Mouse (Mus musculus): ENCODE results near the gene Tut1. TPM values are rescaled to one million over a fixed set of nuclear protein-coding genes. Genes with fewer than 3 reads are reported as not detected.
"Not testable (repeated sequence)": the region's sequence is repeated elsewhere in the genome, so short reads cannot be mapped to it uniquely, and the experiment has no call there.

Gene Tut1
- polyA plus RNA-seq, 1 experiment from 2014 or later = 12.6 TPM

- Histone ChIP-seq H3K36me3 (ENCODE audit: control insufficient read depth, insufficient read depth) (no peaks in the 10 kb centered on the region), H3K4me2 (ENCODE audit: low read depth, low read length) (no peak overlapping the region), H3K4me1 (ENCODE audit: control insufficient read depth, low read depth, low read length) (peaks cover 8% of the 10 kb centered on the region; the same call in 1 of the 2 replicates), H3K9me3 (replicated peaks; ENCODE audit: control insufficient read depth, low read length) (no peaks in the 10 kb centered on the region), H3K4me3 (ENCODE audit: low read depth, low read length) (no peak overlapping the region), H3K27ac (ENCODE audit: low read length) (no peak overlapping the region), H3K9ac (ENCODE audit: low read depth, low read length) (no peak overlapping the region), H3K27me3 (ENCODE audit: control insufficient read depth, insufficient read depth, low read depth, low read length) (no peaks in the 10 kb centered on the region)
- 75% methylated on average over 4 of the region's 4 CpGs for WGBS (ENCODE audit: insufficient replicate concordance)
- no peak for ATAC-seq (ENCODE audit: low read depth)
These were observed 45.6 kb downstream of the Tut1 start for GRCm38 (mm10) chr19:8999223-8999622.

- not testable (repeated sequence) for H3K9ac ChIP-seq (ENCODE audit: low read depth, low read length); ATAC-seq (ENCODE audit: low read depth); H3K4me1 ChIP-seq (ENCODE audit: control insufficient read depth, low read depth, low read length); H3K36me3 ChIP-seq (ENCODE audit: control insufficient read depth, insufficient read depth); H3K4me2 ChIP-seq (ENCODE audit: low read depth, low read length); H3K9me3 ChIP-seq (replicated peaks; ENCODE audit: control insufficient read depth, low read length); H3K4me3 ChIP-seq (ENCODE audit: low read depth, low read length); H3K27me3 ChIP-seq (ENCODE audit: control insufficient read depth, insufficient read depth, low read depth, low read length); H3K27ac ChIP-seq (ENCODE audit: low read length)
- 75% methylated on average over 2 of the region's 2 CpGs for WGBS (ENCODE audit: insufficient replicate concordance)
These were observed 53.3 kb downstream of the Tut1 start for GRCm38 (mm10) chr19:9006915-9007314.

Other genes with a start within 250 kb of the Tut1 start
- gene Slc3a2, start 230.5 kb upstream of the Tut1 start, polyA plus RNA-seq (2015; fragmentation: Nextera tagmentation; extraction: Ambion mirVana) = 133 and 137 TPM in 2 replicates
- gene Wdr74, start 218.0 kb upstream of the Tut1 start, polyA plus RNA-seq (2015; fragmentation: Nextera tagmentation; extraction: Ambion mirVana) = 40.0 and 48.3 TPM in 2 replicates
- gene 1700092M07Rik, start 213.1 kb upstream of the Tut1 start, polyA plus RNA-seq (2015; fragmentation: Nextera tagmentation; extraction: Ambion mirVana) = 0.45 and 0.63 TPM in 2 replicates
- 57.8 and 59.8 TPM in 2 replicates for gene Stx5a, start 212.4 kb upstream of the Tut1 start, polyA plus RNA-seq (2015; fragmentation: Nextera tagmentation; extraction: Ambion mirVana)
- gene Nxf1, start 196.8 kb upstream of the Tut1 start, polyA plus RNA-seq (2015; fragmentation: Nextera tagmentation; extraction: Ambion mirVana) = 77.8 and 87.7 TPM in 2 replicates
- gene Tmem223, start 182.9 kb upstream of the Tut1 start, polyA plus RNA-seq (2015; fragmentation: Nextera tagmentation; extraction: Ambion mirVana) = 48.1 and 50.9 TPM in 2 replicates
- 90.9 and 93.7 TPM in 2 replicates for gene Tmem179b, start 179.4 kb upstream of the Tut1 start, polyA plus RNA-seq (2015; fragmentation: Nextera tagmentation; extraction: Ambion mirVana)
- 10.0 and 11.0 TPM in 2 replicates for gene Taf6l, start 167.4 kb upstream of the Tut1 start, polyA plus RNA-seq (2015; fragmentation: Nextera tagmentation; extraction: Ambion mirVana)
- 56.4 and 64.8 TPM in 2 replicates for gene Polr2g, start 155.3 kb upstream of the Tut1 start, polyA plus RNA-seq (2015; fragmentation: Nextera tagmentation; extraction: Ambion mirVana)
- 1.0 and 1.5 TPM in 2 replicates for gene Zbtb3, start 151.3 kb upstream of the Tut1 start, polyA plus RNA-seq (2015; fragmentation: Nextera tagmentation; extraction: Ambion mirVana)
- gene Ttc9c, start 134.5 kb upstream of the Tut1 start, polyA plus RNA-seq (2015; fragmentation: Nextera tagmentation; extraction: Ambion mirVana) = 21.6 and 22.9 TPM in 2 replicates
- gene Hnrnpul2, start 133.8 kb upstream of the Tut1 start, polyA plus RNA-seq (2015; fragmentation: Nextera tagmentation; extraction: Ambion mirVana) = 1.8 and 2.1 TPM in 2 replicates
- gene AC129217.1, start 124.1 kb upstream of the Tut1 start, polyA plus RNA-seq (2015; fragmentation: Nextera tagmentation; extraction: Ambion mirVana) = not detected in 2 replicates
- gene Bscl2, start 116.4 kb upstream of the Tut1 start, polyA plus RNA-seq (2015; fragmentation: Nextera tagmentation; extraction: Ambion mirVana) = 27.1 and 29.3 TPM in 2 replicates
- gene Gng3, start 114.7 kb upstream of the Tut1 start, polyA plus RNA-seq (2015; fragmentation: Nextera tagmentation; extraction: Ambion mirVana) = 0.22 and 0.51 TPM in 2 replicates
- gene Lrrn4cl, start 103.1 kb upstream of the Tut1 start, polyA plus RNA-seq (2015; fragmentation: Nextera tagmentation; extraction: Ambion mirVana) = 0.06 and 0.35 TPM in 2 replicates
- gene Ubxn1, start 82.4 kb upstream of the Tut1 start, polyA plus RNA-seq (2015; fragmentation: Nextera tagmentation; extraction: Ambion mirVana) = 90.5 and 92.7 TPM in 2 replicates
- 27.9 and 29.6 TPM in 2 replicates for gene Uqcc3, start 72.9 kb upstream of the Tut1 start, polyA plus RNA-seq (2015; fragmentation: Nextera tagmentation; extraction: Ambion mirVana)
- gene Lbhd1, start 70.1 kb upstream of the Tut1 start, polyA plus RNA-seq (2015; fragmentation: Nextera tagmentation; extraction: Ambion mirVana) = 29.6 and 41.8 TPM in 2 replicates
- not detected in 2 replicates for gene Gm49403, start 69.9 kb upstream of the Tut1 start, polyA plus RNA-seq (2015; fragmentation: Nextera tagmentation; extraction: Ambion mirVana)
- gene 1810009A15Rik, start 65.0 kb upstream of the Tut1 start, polyA plus RNA-seq (2015; fragmentation: Nextera tagmentation; extraction: Ambion mirVana) = 38.6 and 43.2 TPM in 2 replicates
- not detected in 2 replicates for gene Gm49416, start 64.9 kb upstream of the Tut1 start, polyA plus RNA-seq (2015; fragmentation: Nextera tagmentation; extraction: Ambion mirVana)
- gene Ints5, start 60.8 kb upstream of the Tut1 start, polyA plus RNA-seq (2015; fragmentation: Nextera tagmentation; extraction: Ambion mirVana) = 18.3 and 21.1 TPM in 2 replicates
- 50.3 and 50.8 TPM in 2 replicates for gene Ganab, start 55.8 kb upstream of the Tut1 start, polyA plus RNA-seq (2015; fragmentation: Nextera tagmentation; extraction: Ambion mirVana)
- gene B3gat3, start 33.5 kb upstream of the Tut1 start, polyA plus RNA-seq (2015; fragmentation: Nextera tagmentation; extraction: Ambion mirVana) = 19.8 and 20.5 TPM in 2 replicates
- 2.4 and 2.6 TPM in 2 replicates for gene Rom1, start 24.5 kb upstream of the Tut1 start, polyA plus RNA-seq (2015; fragmentation: Nextera tagmentation; extraction: Ambion mirVana)
- 11.4 and 12.8 TPM in 2 replicates for gene Eml3, start 24.3 kb upstream of the Tut1 start, polyA plus RNA-seq (2015; fragmentation: Nextera tagmentation; extraction: Ambion mirVana)
- gene Mta2, start 12.0 kb upstream of the Tut1 start, polyA plus RNA-seq (2015; fragmentation: Nextera tagmentation; extraction: Ambion mirVana) = 73.9 and 82.3 TPM in 2 replicates
- 153 and 172 TPM in 2 replicates for gene Eef1g, start 13.2 kb downstream of the Tut1 start, polyA plus RNA-seq (2015; fragmentation: Nextera tagmentation; extraction: Ambion mirVana)
- 3.1 TPM in 2 replicates for gene Ahnak, start 35.4 kb downstream of the Tut1 start, polyA plus RNA-seq (2015; fragmentation: Nextera tagmentation; extraction: Ambion mirVana)
- not detected in 2 replicates for gene Scgb1a1, start 134.1 kb downstream of the Tut1 start, polyA plus RNA-seq (2015; fragmentation: Nextera tagmentation; extraction: Ambion mirVana)
- gene Asrgl1, start 181.8 kb downstream of the Tut1 start, polyA plus RNA-seq (2015; fragmentation: Nextera tagmentation; extraction: Ambion mirVana) = 6.4 and 8.0 TPM in 2 replicates